Mouse (Mus musculus): Measurements from ENCODE around the gene Erbb4. TPM values are rescaled to one million over a fixed set of nuclear protein-coding genes. Genes with fewer than 3 reads are reported as not detected.

The Erbb4 gene
- polyA plus RNA-seq, 1 experiment: 0.28 TPM

DNA sequence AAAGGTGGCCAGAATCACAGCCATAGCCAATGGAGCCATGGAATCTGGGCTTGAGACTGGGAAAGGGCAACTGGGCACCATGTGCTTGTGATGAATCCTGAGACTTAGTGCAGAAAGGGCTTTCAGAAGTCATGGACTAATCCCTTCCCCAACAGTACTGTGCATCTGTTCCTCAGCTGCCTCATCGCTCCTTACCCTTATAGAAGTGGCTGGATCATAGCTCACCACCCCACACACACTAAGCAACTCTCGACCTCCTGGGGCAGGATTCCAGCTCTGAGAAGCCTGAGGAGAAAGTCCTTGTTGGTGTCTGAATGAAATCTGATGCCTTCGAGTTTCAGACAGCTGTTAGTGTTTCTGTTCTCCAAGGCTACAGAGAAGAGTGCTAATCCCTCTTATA lies 14.8 kb downstream of the Erbb4 start:
- H3K36me3 ChIP-seq (ENCODE audit: control insufficient read depth, insufficient read depth, low read length): no peaks in the 10 kb centered on the region
- TF ChIP-seq POLR2A (IDR thresholded peaks at IDR 0.05; ENCODE audit: control insufficient read depth, low read depth, low read length) (no peak), CTCF (IDR thresholded peaks at IDR 0.05; ENCODE audit: control insufficient read depth, insufficient read depth, insufficient replicate concordance, low read depth, low read length) (no peak)

DNA sequence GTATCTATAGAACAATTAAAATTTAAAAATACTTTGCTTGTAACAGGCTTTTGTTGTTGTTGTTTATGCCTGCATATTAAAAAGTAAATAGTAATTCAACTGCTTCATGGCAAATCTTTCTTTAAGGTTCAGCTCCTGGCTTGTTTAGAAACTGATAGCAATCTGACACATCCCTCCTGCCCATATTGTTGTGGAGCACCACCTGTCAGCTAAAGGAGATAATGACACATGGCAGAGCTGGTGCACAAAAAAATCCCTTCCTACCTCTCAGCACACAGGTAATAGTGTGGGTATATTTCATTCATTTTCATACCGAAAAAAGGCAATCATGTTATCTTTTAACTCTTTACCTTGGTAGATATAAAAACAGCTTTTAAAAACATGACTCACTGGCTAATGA lies 18.5 kb downstream of the Erbb4 start:
- no peak overlapping the region for H3K4me3 ChIP-seq (ENCODE audit: control insufficient read depth, low read depth, low read length)
- H3K27ac ChIP-seq (ENCODE audit: control insufficient read depth, insufficient read depth, low read depth, low read length): no peak overlapping the region
- H3K4me1 ChIP-seq (ENCODE audit: control insufficient read depth, insufficient read depth, low read length): no peaks in the 10 kb centered on the region
- H3K27me3 ChIP-seq (ENCODE audit: control insufficient read depth, insufficient read depth, low read length): no peaks in the 10 kb centered on the region
- H3K36me3 ChIP-seq (ENCODE audit: control insufficient read depth, insufficient read depth, low read length): no peaks in the 10 kb centered on the region
- TF ChIP-seq POLR2A (IDR thresholded peaks at IDR 0.05; ENCODE audit: control insufficient read depth, low read depth, low read length) (no peak), CTCF (IDR thresholded peaks at IDR 0.05; ENCODE audit: control insufficient read depth, insufficient read depth, insufficient replicate concordance, low read depth, low read length) (no peak)

More for the DNA sequence above, 14.8 kb downstream of the Erbb4 start:
- H3K4me1 ChIP-seq (ENCODE audit: control insufficient read depth, insufficient read depth, low read length): no peaks in the 10 kb centered on the region
- H3K27ac ChIP-seq (ENCODE audit: control insufficient read depth, insufficient read depth, low read depth, low read length): no peak overlapping the region
- H3K27me3 ChIP-seq (ENCODE audit: control insufficient read depth, insufficient read depth, low read length): no peaks in the 10 kb centered on the region
- no peak overlapping the region for H3K4me3 ChIP-seq (ENCODE audit: control insufficient read depth, low read depth, low read length)

DNA sequence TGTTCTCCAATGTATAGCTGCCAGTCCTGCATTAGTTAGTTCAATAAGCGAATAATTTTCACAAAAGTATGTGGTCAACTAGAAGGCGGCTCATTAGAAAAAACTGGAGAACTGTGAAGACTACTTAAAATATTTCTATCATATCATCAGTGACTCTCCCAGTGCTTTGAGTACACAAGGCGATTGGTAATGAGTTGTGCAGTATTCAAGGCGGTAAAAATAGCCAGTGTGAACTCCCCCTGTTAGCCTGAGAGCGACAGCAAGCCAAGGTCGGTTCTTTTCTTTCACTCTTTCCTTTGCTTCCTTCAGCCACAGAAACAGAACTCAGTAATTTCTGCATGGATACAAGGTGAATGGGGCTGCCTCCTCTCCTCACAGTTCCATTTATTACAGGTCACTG lies 22.1 kb downstream of the Erbb4 start:
- TF ChIP-seq POLR2A (IDR thresholded peaks at IDR 0.05; ENCODE audit: control insufficient read depth, low read depth, low read length): no peak
- TF ChIP-seq CTCF (IDR thresholded peaks at IDR 0.05; ENCODE audit: control insufficient read depth, insufficient read depth, insufficient replicate concordance, low read depth, low read length): no peak
- Histone ChIP-seq H3K36me3 (ENCODE audit: control insufficient read depth, insufficient read depth, low read length) (no peaks in the 10 kb centered on the region), H3K27ac (ENCODE audit: control insufficient read depth, insufficient read depth, low read depth, low read length) (no peak overlapping the region), H3K4me1 (ENCODE audit: control insufficient read depth, insufficient read depth, low read length) (no peaks in the 10 kb centered on the region), H3K27me3 (ENCODE audit: control insufficient read depth, insufficient read depth, low read length) (no peaks in the 10 kb centered on the region), H3K4me3 (ENCODE audit: control insufficient read depth, low read depth, low read length) (no peak overlapping the region)

DNA sequence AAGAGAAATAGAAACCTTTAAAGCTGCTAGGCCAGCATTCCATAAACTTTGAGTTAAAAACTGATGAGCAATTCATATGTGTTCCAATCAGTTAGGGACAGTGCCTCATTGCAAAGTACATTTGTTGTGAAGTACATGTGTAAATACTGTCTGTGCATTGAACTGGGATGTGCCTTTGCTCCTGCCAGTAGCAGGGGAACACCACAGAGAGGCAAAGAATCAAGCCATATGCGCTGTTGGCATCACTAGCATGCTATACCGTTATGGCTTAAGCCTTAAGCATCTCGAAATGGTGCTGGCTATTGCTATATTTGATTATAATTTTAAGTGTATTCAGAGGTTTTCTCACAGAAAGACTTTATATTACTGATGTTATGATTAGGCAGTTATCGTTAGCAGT lies 58.9 kb downstream of the Erbb4 start:
- H3K27ac ChIP-seq (ENCODE audit: control insufficient read depth, insufficient read depth, low read depth, low read length): no peak overlapping the region
- no peaks in the 10 kb centered on the region for H3K4me1 ChIP-seq (ENCODE audit: control insufficient read depth, insufficient read depth, low read length)
- H3K4me3 ChIP-seq (ENCODE audit: control insufficient read depth, low read depth, low read length): no peak overlapping the region; the same call in 1 of the 2 replicates
- no peaks in the 10 kb centered on the region for H3K27me3 ChIP-seq (ENCODE audit: control insufficient read depth, insufficient read depth, low read length)
- H3K36me3 ChIP-seq (ENCODE audit: control insufficient read depth, insufficient read depth, low read length): no peaks in the 10 kb centered on the region
- TF ChIP-seq CTCF (IDR thresholded peaks at IDR 0.05; ENCODE audit: control insufficient read depth, insufficient read depth, insufficient replicate concordance, low read depth, low read length): no peak
- TF ChIP-seq POLR2A (IDR thresholded peaks at IDR 0.05; ENCODE audit: control insufficient read depth, low read depth, low read length): no peak

DNA sequence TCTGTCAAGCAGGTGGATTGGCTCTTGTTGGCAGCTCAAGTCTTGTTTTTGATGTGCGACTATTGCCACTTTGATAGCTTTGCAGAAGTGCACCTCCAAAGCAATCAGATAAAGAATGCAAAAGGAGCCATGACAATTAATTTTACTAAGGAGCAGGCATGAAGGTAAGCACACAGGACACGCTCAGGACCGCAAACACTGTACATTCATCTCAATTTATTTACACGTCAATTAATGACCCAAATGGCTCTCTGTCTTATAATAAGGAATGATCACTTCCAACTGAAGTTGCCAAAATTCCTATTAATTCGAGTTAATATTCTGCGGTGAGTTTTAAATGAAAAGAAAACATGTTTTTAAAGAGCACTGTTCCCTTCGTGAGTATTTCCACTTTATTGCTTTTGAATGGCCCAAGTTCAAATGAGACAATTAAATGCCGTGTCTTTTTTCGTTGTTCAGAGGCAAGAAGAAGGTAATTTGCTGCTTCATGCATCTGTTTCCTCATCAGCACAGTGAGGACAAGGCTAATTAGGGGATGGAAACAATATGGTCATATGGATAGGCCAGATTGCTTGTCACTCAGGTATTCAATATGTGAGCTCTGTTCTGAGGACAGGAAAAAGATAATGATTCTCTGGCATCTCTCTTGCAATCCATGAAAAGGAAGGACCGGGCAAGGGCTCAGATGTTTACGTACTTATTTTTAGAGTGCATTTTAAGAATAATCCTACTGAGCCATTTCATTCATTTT lies 61.5 kb downstream of the Erbb4 start:
- no peak for TF ChIP-seq POLR2A (IDR thresholded peaks at IDR 0.05; ENCODE audit: control insufficient read depth, low read depth, low read length)
- no peak for TF ChIP-seq CTCF (IDR thresholded peaks at IDR 0.05; ENCODE audit: control insufficient read depth, insufficient read depth, insufficient replicate concordance, low read depth, low read length)
- no peak overlapping the region for H3K27ac ChIP-seq (ENCODE audit: control insufficient read depth, insufficient read depth, low read depth, low read length)
- H3K4me1 ChIP-seq (ENCODE audit: control insufficient read depth, insufficient read depth, low read length): no peaks in the 10 kb centered on the region
- H3K36me3 ChIP-seq (ENCODE audit: control insufficient read depth, insufficient read depth, low read length): no peaks in the 10 kb centered on the region
- no peaks in the 10 kb centered on the region for H3K27me3 ChIP-seq (ENCODE audit: control insufficient read depth, insufficient read depth, low read length)
- no peak overlapping the region for H3K4me3 ChIP-seq (ENCODE audit: control insufficient read depth, low read depth, low read length)

DNA sequence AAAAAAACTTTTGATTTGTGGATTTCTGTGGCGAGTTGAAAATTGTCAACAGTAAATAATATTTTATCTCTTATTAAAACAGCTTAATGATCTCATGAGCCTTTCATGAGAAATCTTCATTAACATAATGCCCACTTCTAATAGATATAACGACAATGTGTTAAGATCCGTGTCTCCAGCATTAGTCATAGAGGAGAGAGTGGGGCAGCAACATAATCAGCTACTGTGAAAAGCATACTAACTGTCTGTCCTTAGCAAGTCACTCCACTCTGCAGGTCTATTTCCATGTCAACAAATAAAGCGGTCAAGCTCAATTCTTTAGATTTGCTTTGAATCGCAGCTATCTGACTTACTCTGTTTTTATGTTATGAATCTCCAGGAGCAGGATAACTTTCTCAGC lies 80.0 kb downstream of the Erbb4 start:
- TF ChIP-seq CTCF (IDR thresholded peaks at IDR 0.05; ENCODE audit: control insufficient read depth, insufficient read depth, insufficient replicate concordance, low read depth, low read length): no peak
- no peak for TF ChIP-seq POLR2A (IDR thresholded peaks at IDR 0.05; ENCODE audit: control insufficient read depth, low read depth, low read length)
- no peaks in the 10 kb centered on the region for H3K27me3 ChIP-seq (ENCODE audit: control insufficient read depth, insufficient read depth, low read length)
- H3K36me3 ChIP-seq (ENCODE audit: control insufficient read depth, insufficient read depth, low read length): no peaks in the 10 kb centered on the region
- H3K4me3 ChIP-seq (ENCODE audit: control insufficient read depth, low read depth, low read length): no peak overlapping the region
- H3K27ac ChIP-seq (ENCODE audit: control insufficient read depth, insufficient read depth, low read depth, low read length): no peak overlapping the region
- no peaks in the 10 kb centered on the region for H3K4me1 ChIP-seq (ENCODE audit: control insufficient read depth, insufficient read depth, low read length)

DNA sequence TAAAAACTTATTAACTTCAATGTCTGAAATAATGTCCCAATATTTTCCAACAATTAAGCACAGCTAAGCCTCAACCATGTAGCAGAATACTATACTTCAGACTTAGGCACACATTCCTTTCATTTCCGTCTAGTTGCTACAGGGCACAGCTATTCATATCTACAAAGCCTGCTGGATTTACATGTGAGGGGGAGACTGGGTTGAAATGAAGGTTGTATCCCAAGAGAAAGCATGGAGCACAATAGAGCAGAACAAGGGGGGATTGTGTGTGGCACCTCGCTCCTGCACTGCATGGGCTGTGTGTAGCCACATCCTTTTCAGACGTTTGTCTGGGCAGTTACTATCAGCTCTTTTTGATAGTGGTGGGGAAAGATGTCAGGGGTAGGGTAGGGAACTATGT lies 83.0 kb downstream of the Erbb4 start:
- no peak overlapping the region for H3K27ac ChIP-seq (ENCODE audit: control insufficient read depth, insufficient read depth, low read depth, low read length)
- no peaks in the 10 kb centered on the region for H3K27me3 ChIP-seq (ENCODE audit: control insufficient read depth, insufficient read depth, low read length)
- no peaks in the 10 kb centered on the region for H3K4me1 ChIP-seq (ENCODE audit: control insufficient read depth, insufficient read depth, low read length)
- no peaks in the 10 kb centered on the region for H3K36me3 ChIP-seq (ENCODE audit: control insufficient read depth, insufficient read depth, low read length)
- TF ChIP-seq POLR2A (IDR thresholded peaks at IDR 0.05; ENCODE audit: control insufficient read depth, low read depth, low read length) (no peak), CTCF (IDR thresholded peaks at IDR 0.05; ENCODE audit: control insufficient read depth, insufficient read depth, insufficient replicate concordance, low read depth, low read length) (no peak)
- no peak overlapping the region for H3K4me3 ChIP-seq (ENCODE audit: control insufficient read depth, low read depth, low read length)
